Mouse (Mus musculus) limb, embryonic 14.5 days (tissue): ENCODE measurements around the gene C77080. TPM values are rescaled to one million over a fixed set of nuclear protein-coding genes. Genes with fewer than 3 reads are reported as not detected.

Source experiments
- ATAC-seq: fragments of 200-750 bp; cut with Nextera tagmentation; 2 replicates; pipeline ENCODE4 v1.8.0; 2017; ENCODE audit warnings: low read depth, moderate number of reproducible peaks, moderate TSS enrichment; ENCODE audit not compliant: low FRiP score
- DNase-seq: peaks from one replicate; pipeline ENCODE4 v3.0.0-alpha.2; 2015; ENCODE audit warnings: low spot score
- H3K27ac ChIP-seq: fragments of 300-500 bp; sonication (generic); replicated peaks from 2 replicates; pipeline ENCODE4 v1.5.1; 2014; ENCODE audit warnings: low read depth, mild to moderate bottlenecking, low read length, moderate library complexity, mixed read lengths
- H3K27me3 ChIP-seq: fragments of 300-500 bp; sonication (generic); 2 replicates; pipeline ENCODE4 v1.6.1; 2014; ENCODE audit warnings: low read length, mixed read lengths; ENCODE audit not compliant: control insufficient read depth, insufficient read depth
- H3K36me3 ChIP-seq: fragments of 300-500 bp; sonication (generic); 2 replicates; pipeline ENCODE4 v1.6.1; 2014; ENCODE audit warnings: mild to moderate bottlenecking, low read length, moderate library complexity, mixed read lengths; ENCODE audit not compliant: control insufficient read depth, insufficient read depth
- H3K4me1 ChIP-seq: fragments of 300-500 bp; sonication (generic); 2 replicates; pipeline ENCODE4 v1.6.1; 2014; ENCODE audit warnings: antibody characterized with exemption, low read length, mixed read lengths; ENCODE audit not compliant: control insufficient read depth, insufficient read depth
- H3K4me2 ChIP-seq: fragments of 300-500 bp; sonication (generic); replicated peaks from 2 replicates; pipeline ENCODE4 v1.6.1; 2014; ENCODE audit warnings: low read depth, mild to moderate bottlenecking, low read length, moderate library complexity; ENCODE audit not compliant: severe bottlenecking
- H3K4me3 ChIP-seq: fragments of 300-500 bp; sonication (generic); replicated peaks from 2 replicates; pipeline ENCODE4 v1.5.1; 2014; ENCODE audit warnings: low read length
- H3K9ac ChIP-seq: fragments of 300-500 bp; sonication (generic); 2 replicates; pipeline ENCODE4 v1.6.1; 2014; ENCODE audit warnings: mild to moderate bottlenecking, low read depth, low read length, moderate library complexity; ENCODE audit not compliant: severe bottlenecking
- H3K9me3 ChIP-seq: fragments of 300-500 bp; sonication (generic); 2 replicates; pipeline ENCODE4 v1.6.1; 2016; ENCODE audit warnings: low read length; ENCODE audit not compliant: control insufficient read depth
- POLR2A ChIP-seq: fragments of 200-500 bp; IDR thresholded peaks from 2 replicates; pipeline ENCODE4 v1.8.0; 2012; ENCODE audit warnings: inconsistent platforms, mild to moderate bottlenecking, moderate library complexity, borderline replicate concordance; ENCODE audit not compliant: insufficient read depth, insufficient read length; ENCODE audit errors: extremely low read depth
- WGBS: fragments of 180-500 bp; shearing (Covaris S2); extraction: QIAGEN DNeasy Blood & Tissue Kit; methylation state at CpG from one replicate; pipeline ENCODE4 v1.1.7; 2014; 5-methylcytosine and 5-hydroxymethylcytosine counted together
- polyA plus RNA-seq, 2 experiments: library from polyadenylated mRNA; depleted of rRNA in 1 of 2; stranded (reverse) in 1 of 2; unstranded in 1 of 2; fragments of >200 nt; fragmentation: Nextera tagmentation in 1 of 2; extraction: Ambion mirVana in 1 of 2; gene quantifications; 2 replicates each; pipeline versions ENCODE4 v1.2.1 to v1.2.3; 2012 to 2014

C77080 gene
- polyA plus RNA-seq, 2 experiments = 7.6 to 17.1 TPM

DNA sequence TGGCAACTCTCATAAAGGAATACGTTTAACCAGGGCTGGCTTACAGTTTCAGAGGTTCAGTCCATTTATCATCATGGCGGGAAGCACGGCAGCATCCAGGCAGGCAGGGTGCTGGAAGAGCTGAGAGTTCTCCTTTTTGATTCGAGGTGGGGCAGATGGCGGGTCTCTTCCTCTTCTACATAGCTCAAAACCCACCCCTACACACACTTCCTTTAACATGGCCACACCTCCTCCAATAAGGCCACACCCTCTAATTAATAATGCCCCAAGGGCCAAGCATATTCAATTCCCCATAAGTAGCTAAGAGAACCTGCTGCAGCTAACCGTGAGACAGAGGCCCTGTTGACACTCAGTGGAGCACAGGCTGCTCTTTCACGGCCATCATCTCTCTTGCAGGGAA is 31.6 kb upstream of the C77080 start:
- no peaks in the 10 kb centered on the region for H3K27me3 ChIP-seq
- H3K9ac ChIP-seq = no peak overlapping the region
- H3K27ac ChIP-seq = no peak overlapping the region
- TF ChIP-seq POLR2A = no peak
- 65% methylated on average over 7 of the region's 7 CpGs for WGBS
- peaks cover 11% of the 10 kb centered on the region for H3K4me1 ChIP-seq
- no peak overlapping the region for H3K4me2 ChIP-seq
- no peak for DNase-seq
- no peaks in the 10 kb centered on the region for H3K9me3 ChIP-seq
- H3K36me3 ChIP-seq = no peaks in the 10 kb centered on the region
- H3K4me3 ChIP-seq = no peak overlapping the region
- no peak for ATAC-seq

DNA sequence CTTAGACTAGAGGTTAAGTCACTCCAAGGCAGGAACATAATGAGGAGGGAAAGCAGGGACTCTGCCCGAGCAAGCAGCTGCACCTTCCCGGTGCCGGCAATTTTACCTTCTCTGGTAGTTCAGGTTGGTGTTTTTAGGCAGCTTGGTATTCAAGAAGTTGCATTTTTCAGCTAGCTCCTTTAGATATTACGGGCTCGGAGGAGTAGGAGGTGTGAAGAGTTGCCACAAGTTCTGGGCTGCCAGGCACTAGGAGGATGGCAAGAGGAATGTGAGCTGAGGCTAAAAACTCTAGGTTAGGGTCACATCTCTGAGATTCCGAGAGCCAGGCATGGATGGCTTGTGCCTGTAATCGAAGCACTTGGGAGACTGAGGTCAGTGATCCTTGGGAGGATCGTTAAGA is 28.5 kb upstream of the C77080 start:
- Histone ChIP-seq H3K27ac (no peak overlapping the region), H3K4me1 (peaks cover 18% of the 10 kb centered on the region), H3K9ac (no peak overlapping the region), H3K4me2 (no peak overlapping the region), H3K36me3 (no peaks in the 10 kb centered on the region), H3K4me3 (no peak overlapping the region), H3K9me3 (no peaks in the 10 kb centered on the region), H3K27me3 (peaks cover 6% of the 10 kb centered on the region)
- 88% methylated on average over 8 of the region's 8 CpGs for WGBS
- no peak for DNase-seq
- no peak for ATAC-seq
- no peak for TF ChIP-seq POLR2A

DNA sequence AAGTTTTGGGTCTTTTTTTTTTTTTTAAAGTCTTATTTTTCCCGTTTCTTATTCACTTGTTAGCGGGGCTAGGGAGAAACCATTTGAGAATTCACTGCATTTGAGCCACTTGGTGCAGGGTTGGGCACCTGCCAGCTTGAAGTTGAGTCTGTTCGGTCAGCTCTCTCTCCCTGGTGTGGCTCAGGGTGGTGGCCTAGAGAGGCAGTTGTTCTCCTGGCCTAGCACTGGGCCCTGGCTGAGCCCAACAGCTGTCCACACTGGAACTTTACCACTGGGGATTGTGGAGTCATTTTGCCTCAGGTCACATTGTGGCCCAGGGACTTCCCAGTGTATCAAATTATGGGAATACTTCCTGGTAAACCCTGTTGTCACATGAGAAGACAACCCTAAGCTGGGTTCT is 26.9 kb upstream of the C77080 start:
- peak overlapping the region; percentile 57 for H3K4me3 ChIP-seq
- H3K4me2 ChIP-seq = peak overlapping the region; percentile 98; the same call in 1 of the 2 replicates

DNA sequence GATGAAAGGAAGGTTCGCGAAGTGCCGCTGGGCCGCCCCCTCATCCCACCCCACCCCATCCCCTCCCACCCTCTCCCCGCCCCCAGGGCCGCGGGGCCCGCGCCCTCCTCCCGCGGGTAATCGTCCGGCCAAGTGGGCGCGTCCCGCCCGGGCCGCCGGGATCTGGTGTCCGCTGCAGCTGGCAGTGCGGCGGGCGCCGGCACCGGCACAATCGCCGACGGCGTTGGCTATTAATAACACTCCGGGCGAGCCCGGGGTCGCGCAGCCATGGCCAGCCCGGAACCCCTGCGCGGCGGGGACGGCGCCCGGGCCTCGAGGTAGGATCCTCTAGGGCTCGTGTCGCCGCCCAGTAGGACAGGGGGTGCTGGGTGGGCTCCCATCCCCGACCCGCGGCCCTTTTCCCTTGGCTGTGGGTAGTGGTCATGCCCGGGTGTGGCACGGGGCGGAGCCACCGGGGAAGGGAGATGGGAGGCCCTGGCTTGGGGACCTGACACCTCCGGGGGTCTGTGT is 26.3 kb upstream of the C77080 start, which contains the start of gene Sync:
Sync (plus strand) TSS at position 146 of the 510 bp plus-strand sequence.
- Histone ChIP-seq H3K4me2 (peak within 1 kb of the TSS; percentile 98), H3K9ac (peak within 1 kb of the TSS; percentile 63), H3K27me3 (peaks cover 6% of the 10 kb centered on the region), H3K9me3 (no peaks in the 10 kb centered on the region), H3K4me3 (peak within 1 kb of the TSS; percentile 57), H3K4me1 (peaks cover 7% of the 10 kb centered on the region; the same call in 1 of the 2 replicates), H3K27ac (peak within 1 kb of the TSS; percentile 43; the same call in 1 of the 2 replicates), H3K36me3 (no peaks in the 10 kb centered on the region)
- TF ChIP-seq POLR2A = no peak
- DNase-seq = no peak
- ATAC-seq = peak; percentile 23
- WGBS = under 1% methylated on average over 24 of the region's 53 CpGs

More for the DNA sequence above, 26.9 kb upstream of the C77080 start:
- no peaks in the 10 kb centered on the region for H3K36me3 ChIP-seq
- no peak overlapping the region for H3K9ac ChIP-seq
- no peak overlapping the region for H3K27ac ChIP-seq
- H3K4me1 ChIP-seq = peaks cover 9% of the 10 kb centered on the region; the same call in 1 of the 2 replicates
- DNase-seq (peak; percentile 26), ATAC-seq (peak; percentile 34; the same call in 1 of the 2 replicates)
- WGBS = 19% methylated on average over 3 of the region's 3 CpGs
- TF ChIP-seq POLR2A = no peak
- H3K27me3 ChIP-seq = peaks cover 6% of the 10 kb centered on the region
- no peaks in the 10 kb centered on the region for H3K9me3 ChIP-seq

DNA sequence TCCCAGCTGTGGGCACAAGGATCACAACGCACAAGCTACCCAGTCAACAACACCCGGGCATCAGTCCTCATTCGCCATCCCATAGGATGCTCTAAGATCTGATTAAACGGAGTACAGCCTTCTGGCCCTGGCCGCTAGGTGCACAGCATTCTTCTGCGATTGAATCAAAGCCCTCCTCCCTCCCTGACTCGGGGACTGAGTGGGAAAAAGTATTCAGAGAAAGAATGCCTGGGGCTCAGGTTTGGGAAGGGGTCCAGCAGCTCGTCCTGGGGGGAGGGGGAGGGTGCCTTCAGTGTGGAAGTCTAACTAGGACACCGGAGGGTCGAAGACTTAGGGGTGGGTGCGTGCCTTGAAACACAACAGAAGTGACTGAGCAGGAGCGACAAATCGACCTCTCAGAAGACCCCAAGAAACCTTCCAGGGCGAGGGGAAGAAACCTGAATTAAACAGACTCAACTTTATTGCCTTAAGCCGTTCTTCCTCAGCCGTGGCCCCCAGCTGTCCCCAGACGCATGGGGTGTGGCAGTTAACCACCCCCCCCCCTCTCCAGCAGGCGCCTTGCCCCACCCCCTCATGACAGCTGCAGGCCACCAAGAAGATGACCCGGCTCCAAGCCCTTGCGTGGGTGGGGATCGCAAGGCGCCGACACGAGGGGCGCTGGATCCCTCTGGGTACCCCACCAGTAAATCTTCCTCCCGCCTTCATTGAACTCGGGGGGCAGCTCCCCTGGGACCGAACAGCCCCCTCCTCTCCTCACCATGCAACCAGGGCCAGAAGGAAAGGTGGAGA is 25.7 kb upstream of the C77080 start:
- peak; percentile 70 for ATAC-seq
- Histone ChIP-seq H3K4me2 (peak overlapping the region; percentile 98), H3K9ac (peak overlapping the region; percentile 63), H3K27me3 (peaks cover 6% of the 10 kb centered on the region), H3K9me3 (no peaks in the 10 kb centered on the region), H3K27ac (peak overlapping the region; percentile 43; the same call in 1 of the 2 replicates), H3K36me3 (no peaks in the 10 kb centered on the region), H3K4me1 (peaks cover 7% of the 10 kb centered on the region; the same call in 1 of the 2 replicates), H3K4me3 (peak overlapping the region; percentile 57)
- WGBS = 4% methylated on average over 25 of the region's 28 CpGs
- DNase-seq = peak; percentile 62
- no peak for TF ChIP-seq POLR2A
